Mouse (Mus musculus) T-helper 1 cell (primary cell): ENCODE data around the gene Hs3st3a1.

ENCODE experiments used
- in situ Hi-C: fragments of 300-600 bp; cut with MboI, MseI; formaldehyde crosslinking; loops from one replicate; pipeline ENCODE4 v1.15.1; 2025; ENCODE audit warnings: high pct_unique_total_duplicates

The Hs3st3a1 gene

DNA sequence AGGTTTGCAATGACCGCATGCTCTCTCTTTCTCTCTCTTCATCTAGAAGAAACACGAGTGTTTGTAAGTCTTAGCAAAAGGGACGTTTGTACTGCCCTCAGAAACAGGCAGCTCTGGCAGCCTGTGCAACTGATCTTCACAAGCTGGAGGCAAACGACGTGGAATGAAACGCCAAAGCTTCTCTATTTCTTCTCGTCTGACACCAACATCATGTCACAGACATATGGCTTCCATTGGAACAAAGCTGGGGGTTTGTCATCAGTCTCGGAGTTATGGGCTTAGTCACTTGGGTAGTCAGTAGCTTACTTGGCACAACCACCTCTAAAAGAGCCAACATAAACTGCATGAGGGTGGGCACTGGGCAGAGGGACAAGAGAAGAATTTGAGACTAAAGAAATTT lies 114.8 kb downstream of the Hs3st3a1 start:
- in situ Hi-C loops = no loop called here

- in situ Hi-C loops = no loop called here
Observed at GRCm38 (mm10) chr11:64558282-64558681, 123.2 kb downstream of the Hs3st3a1 start.

GRCm38 (mm10) chr11:64559388-64559787 lies 124.3 kb downstream of the Hs3st3a1 start:
- in situ Hi-C loops = no loop called here

DNA sequence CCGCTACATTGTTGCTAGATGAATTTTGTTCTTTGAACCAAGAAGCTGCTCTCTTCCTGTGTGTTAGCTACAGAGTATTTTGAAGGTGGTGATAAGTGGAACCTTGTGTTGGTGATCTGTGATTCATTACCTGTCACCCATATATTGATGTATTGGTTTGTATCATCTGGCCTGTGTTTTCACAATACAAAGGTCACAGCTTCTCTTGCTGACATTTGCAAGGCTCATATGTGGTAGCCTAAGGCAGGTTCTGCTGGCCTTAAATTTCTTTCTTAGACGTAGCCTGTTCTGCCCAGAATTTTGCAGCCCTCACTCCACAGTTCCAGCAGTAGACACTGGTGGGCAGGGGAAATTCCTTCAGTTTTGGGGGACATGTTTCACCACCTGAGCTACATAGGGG lies 125.3 kb downstream of the Hs3st3a1 start:
- in situ Hi-C loops = no loop called here

- in situ Hi-C loops = no loop called here
Observed at GRCm38 (mm10) chr11:64562771-64563170, 127.6 kb downstream of the Hs3st3a1 start.
